ENCODE assay signal across 8 mouse cellular contexts in genomic region chr14:20930481-20931391, GRCm38 (mm10). TPM values are rescaled to one million over a fixed set of nuclear protein-coding genes. Genes with fewer than 3 reads are reported as not detected.
DNase-seq lines count a peak whose midpoint lies in the region; ATAC-seq and TF ChIP-seq lines count a peak whose summit lies in the region.

No protein-coding gene starts in this region.

- peaks cover 53% of the 10 kb centered on the region for H3K4me1 ChIP-seq in G1E (ENCODE audit: insufficient read depth, low read depth, low read length)
- peaks cover 26% of the 10 kb centered on the region for H3K4me1 ChIP-seq in bone marrow macrophage, adult 2 months (ENCODE audit: control insufficient read depth, insufficient read depth, low read length)
- peaks cover 29% of the 10 kb centered on the region for H3K4me1 ChIP-seq in heart, embryonic 10.5 days
- peaks cover 23% of the 10 kb centered on the region for H3K4me1 ChIP-seq in midbrain, embryonic 10.5 days

- TF ChIP-seq POLR2A in bone marrow macrophage, adult 2 months (IDR thresholded peaks at IDR 0.05; ENCODE audit: borderline replicate concordance, low read depth, low read length), result no peak

- H3K36me3 ChIP-seq in G1E (replicated peaks), result no peaks in the 10 kb centered on the region
- no peaks in the 10 kb centered on the region for H3K36me3 ChIP-seq in heart, embryonic 10.5 days
- no peaks in the 10 kb centered on the region for H3K36me3 ChIP-seq in midbrain, embryonic 10.5 days

- 0 out of 2 replicates have a peak, but pooled peaks cover 2% of the 10 kb centered on the region for H3K9me3 ChIP-seq in G1E (replicated peaks)
- no peaks in the 10 kb centered on the region for H3K9me3 ChIP-seq in heart, embryonic 10.5 days
- no peaks in the 10 kb centered on the region for H3K9me3 ChIP-seq in midbrain, embryonic 10.5 days (replicated peaks)

- no peak for DNase-seq in G1E (ENCODE audit: low spot score)
- DNase-seq in heart, embryonic 10.5 days (ENCODE audit: low spot score), result no peak
- peak; percentile 18 for DNase-seq in kidney, postnatal 10 days
- no peak for DNase-seq in midbrain, embryonic 10.5 days (ENCODE audit: low spot score)
- no peak for DNase-seq in thymus, postnatal 25 days
- DNase-seq in urinary bladder, adult 2 months (ENCODE audit: low spot score), result no peak
- DNase-seq in left cerebral cortex, adult 11 months (ENCODE audit: low spot score), result no peak

- no peak for TF ChIP-seq CTCF in G1E (IDR thresholded peaks at IDR 0.05; ENCODE audit: low read depth, low read length)
- TF ChIP-seq CTCF in bone marrow macrophage, adult 2 months (IDR thresholded peaks at IDR 0.05; ENCODE audit: low read depth, low read length), result no peak

- peak overlapping the region; percentile 95 for H3K4me3 ChIP-seq in G1E (ENCODE audit: low read depth, low read length)
- H3K4me3 ChIP-seq in bone marrow macrophage, adult 2 months (ENCODE audit: insufficient read depth, low read length), result peak overlapping the region; percentile 87
- peak overlapping the region; percentile 91 for H3K4me3 ChIP-seq in heart, embryonic 10.5 days
- H3K4me3 ChIP-seq in midbrain, embryonic 10.5 days, result peak overlapping the region; percentile 85

- H3K27ac ChIP-seq in bone marrow macrophage, adult 2 months (ENCODE audit: insufficient read depth, low read depth, low read length), result no peak overlapping the region
- H3K27ac ChIP-seq in heart, embryonic 10.5 days, result peak overlapping the region; percentile 98
- peak overlapping the region; percentile 87 for H3K27ac ChIP-seq in midbrain, embryonic 10.5 days (replicated peaks)

- no peak for ATAC-seq in G1E (ENCODE audit: extremely low read depth, insufficient number of reproducible peaks, low FRiP score, poor library complexity, severe bottlenecking)

- no peaks in the 10 kb centered on the region for H3K27me3 ChIP-seq in G1E (ENCODE audit: insufficient read depth, low read length)
- H3K27me3 ChIP-seq in heart, embryonic 10.5 days (ENCODE audit: insufficient read depth, poor library complexity, severe bottlenecking), result no peaks in the 10 kb centered on the region
- 0 out of 2 replicates have a peak, but pooled peaks cover 7% of the 10 kb centered on the region for H3K27me3 ChIP-seq in midbrain, embryonic 10.5 days (ENCODE audit: low read depth, poor library complexity, severe bottlenecking)

- WGBS in heart, embryonic 10.5 days, result 11% methylated on average over 8 of the region's 8 CpGs
- WGBS in midbrain, embryonic 10.5 days, result 50% methylated on average over 8 of the region's 8 CpGs

RNA-seq across cellular contexts. Expression of gene Vcl, which starts 1.5 kb away (rescaled TPM):
- total RNA-seq in G1E (2014; fragmentation: Nextera tagmentation) (124 and 125 TPM in 2 replicates), G1E (2017) (34.6 and 36.9 TPM in 2 replicates)
- 14.3 and 47.3 TPM in 2 replicates for polyA plus RNA-seq in G1E (2012)
- polyA plus RNA-seq in bone marrow macrophage, adult 2 months (2012; ENCODE audit: insufficient read depth, insufficient read length, missing spikeins), result 12.9 and 13.2 TPM in 2 replicates
- polyA plus RNA-seq in heart, embryonic 10.5 days (2016; fragmentation: Nextera tagmentation; extraction: Ambion mirVana), result 68.9 and 94.1 TPM in 2 replicates
- polyA plus RNA-seq in midbrain, embryonic 10.5 days (2016; fragmentation: Nextera tagmentation; extraction: Ambion mirVana), result 29.6 and 30.1 TPM in 2 replicates
- polyA plus RNA-seq in urinary bladder, adult 2 months (2012; rRNA removed), result 291 and 300 TPM in 2 replicates
